Mouse (Mus musculus) right cerebral cortex, postnatal 25 days (tissue): ENCODE measurements around the gene Sdc4.

ENCODE experiments used
- DNase-seq: peaks from one replicate; pipeline ENCODE4 v3.0.0; 2022

Gene Sdc4

DNA sequence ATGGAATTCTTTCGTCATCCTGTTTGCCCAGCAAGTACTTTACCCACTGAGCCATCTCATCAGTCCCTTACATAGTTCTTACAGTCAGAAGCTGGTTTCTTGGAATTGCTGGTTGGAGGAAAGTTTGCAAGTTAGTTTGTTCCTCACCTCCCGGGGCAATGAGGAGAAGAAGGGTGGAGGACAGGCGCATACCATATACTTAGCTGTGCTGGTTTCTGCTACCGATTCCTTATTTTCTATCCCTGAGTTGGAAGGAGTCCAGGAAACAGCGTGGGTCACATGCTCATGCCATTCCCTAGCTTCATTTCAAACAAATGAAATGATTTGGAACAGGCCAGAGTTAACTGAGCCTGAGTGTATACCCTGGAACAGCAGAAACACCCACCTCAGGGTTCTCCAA, 5.2 kb upstream of the Sdc4 start:
- DNase-seq = no peak

DNA sequence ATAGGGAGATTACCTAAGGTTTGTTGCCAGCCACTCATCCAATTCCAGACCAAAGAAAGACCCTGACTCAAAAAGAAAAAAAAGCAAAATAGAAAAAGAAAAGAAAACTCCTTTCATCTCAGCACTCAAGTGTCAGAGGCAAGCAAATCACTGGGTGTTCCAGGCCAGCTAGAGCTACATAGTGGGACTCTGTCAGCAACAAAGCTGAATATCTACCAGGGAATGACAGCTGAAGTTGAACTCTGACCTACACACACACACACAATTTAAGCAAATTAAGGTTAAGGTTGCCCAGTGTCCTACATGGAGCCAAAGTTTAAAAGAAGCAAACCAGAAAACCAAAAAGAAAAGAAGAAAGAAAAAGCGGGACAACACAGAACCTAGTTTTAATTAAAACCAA, 4.5 kb upstream of the Sdc4 start:
- no peak for DNase-seq

GRCm38 (mm10) chr2:164446086-164446469, 2.4 kb upstream of the Sdc4 start:
- DNase-seq = no peak

DNA sequence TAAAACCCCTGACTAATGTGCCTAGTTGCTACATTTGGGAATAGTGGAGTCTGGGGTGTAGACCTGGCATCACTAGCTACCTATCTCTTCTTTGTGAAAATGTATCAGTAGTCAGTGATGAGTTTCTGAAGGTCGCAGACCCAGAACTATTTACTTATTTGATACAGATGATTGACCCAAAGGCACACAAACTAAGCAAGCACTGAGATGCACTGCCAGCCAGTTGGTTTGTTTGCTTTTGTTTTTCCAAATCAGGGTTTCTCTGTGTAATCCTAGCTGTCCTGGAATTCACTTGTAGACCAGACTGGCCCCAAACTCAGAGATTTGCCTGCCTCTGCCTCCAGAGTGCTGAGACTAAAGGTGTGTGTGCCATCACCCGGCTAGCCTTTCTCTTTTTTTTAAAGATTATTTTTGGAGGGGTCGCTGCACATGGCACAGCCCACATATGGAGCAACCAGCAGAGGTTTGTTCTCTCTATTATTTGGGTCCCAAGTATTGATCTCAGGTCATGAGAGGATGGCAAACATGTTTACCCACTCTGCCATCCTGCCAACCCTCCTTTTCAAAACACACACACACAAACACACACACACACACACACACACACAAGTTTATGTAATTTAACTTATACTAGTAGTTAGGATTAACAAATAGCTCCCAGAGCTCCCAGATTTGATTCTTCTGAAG, 1.9 kb upstream of the Sdc4 start:
- no peak for DNase-seq

GRCm38 (mm10) chr2:164444701-164445100, 1.0 kb upstream of the Sdc4 start:
- no peak for DNase-seq

DNA sequence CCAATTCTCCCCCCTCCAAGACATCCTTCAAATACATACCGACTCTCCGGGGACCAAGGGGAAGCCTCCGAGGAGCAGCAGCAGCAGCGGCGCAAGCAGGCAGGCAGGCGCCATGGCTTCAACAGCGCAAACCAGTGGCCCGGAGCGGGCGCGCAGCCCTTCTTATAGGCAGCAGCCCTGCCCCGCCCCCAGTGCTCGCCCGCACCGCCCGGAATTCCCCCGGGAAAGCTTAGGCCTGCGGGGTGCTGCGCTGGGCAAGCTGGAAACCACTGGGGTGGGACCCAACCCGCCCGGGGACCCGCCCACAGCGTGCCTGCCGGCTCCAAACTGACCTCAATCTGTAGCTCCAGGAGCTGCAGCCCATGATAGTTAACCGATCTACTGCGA, 643 bp downstream of the Sdc4 start:
- peak; percentile 78 for DNase-seq

DNA sequence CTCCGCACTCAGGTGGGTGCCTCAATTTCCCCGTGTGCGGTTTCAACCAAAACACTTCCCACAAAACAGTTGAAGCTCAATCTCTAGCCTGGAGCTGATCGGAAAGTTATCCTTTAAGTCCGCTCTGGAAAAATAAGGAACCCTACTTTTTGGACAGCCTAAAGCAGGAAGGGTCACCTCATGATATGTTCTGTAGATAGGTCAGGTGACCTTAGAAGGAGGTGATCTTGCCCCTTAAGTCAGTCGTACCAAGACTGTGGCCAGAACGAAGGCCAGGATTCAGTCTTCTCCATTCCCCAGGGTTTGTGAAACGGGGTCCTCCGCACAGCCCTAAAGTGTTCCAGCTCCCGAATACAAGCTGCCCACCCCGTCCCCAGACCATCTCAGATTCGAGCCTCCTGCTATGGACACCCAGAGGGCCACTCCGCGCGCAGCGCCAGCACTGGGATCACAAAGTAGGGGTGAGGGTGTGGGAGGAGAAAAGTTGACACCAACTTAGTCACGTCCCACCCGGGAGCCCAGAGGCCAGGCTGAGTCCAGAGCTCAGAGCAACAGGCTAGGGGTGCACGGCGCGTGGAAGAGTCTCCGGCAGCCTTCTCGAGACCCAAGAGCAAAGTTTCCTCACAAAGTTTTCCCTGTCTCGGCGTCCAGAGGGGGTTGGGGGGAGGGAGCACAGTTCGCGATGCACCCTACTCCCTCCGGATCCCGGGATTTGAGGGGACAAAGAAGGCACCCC, 1.2 kb downstream of the Sdc4 start:
- DNase-seq = no peak

GRCm38 (mm10) chr2:164441731-164442130, 2.0 kb downstream of the Sdc4 start:
- DNase-seq = no peak

DNA sequence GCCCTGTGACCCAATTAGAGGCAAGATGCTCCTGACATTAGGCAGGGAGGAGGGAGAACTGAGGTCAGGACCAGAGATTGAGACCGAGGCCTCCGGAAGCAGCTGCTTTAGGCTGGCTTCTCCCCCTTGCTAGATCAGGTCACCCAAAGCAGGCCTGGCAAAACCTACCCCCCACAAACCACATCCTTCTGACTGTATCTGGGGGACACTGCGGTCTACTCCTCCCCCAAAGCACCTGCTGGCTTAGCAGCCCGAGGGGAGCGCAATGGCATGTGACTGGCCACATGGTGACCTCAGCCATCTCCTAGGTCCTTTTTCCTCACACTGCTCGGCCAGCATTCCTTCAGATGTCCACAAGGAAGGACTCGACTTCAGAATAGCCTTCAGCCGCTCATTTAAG, 2.5 kb downstream of the Sdc4 start:
- DNase-seq = no peak

GRCm38 (mm10) chr2:164440314-164440713, 3.4 kb downstream of the Sdc4 start:
- no peak for DNase-seq

DNA sequence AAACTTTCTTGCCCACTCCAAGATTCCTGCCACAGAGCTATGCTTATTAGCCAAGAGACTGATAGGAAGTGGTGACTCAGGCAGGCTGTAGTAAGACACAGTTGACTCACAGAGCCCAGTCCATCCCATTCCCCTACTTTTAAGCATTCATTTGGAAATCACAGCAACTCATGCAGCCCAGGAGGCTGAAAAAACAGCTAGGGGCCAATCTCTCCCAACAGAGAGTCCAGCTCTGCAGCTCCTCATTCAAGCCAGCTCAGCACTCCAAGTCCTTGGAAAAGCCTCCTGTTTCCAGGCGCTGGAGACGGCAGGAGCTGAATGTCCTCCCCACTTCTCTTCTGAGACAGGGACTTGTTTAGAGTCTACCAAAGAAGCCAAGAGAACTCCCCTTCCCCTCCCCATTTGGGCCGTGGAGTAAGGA, 4.7 kb downstream of the Sdc4 start:
- DNase-seq = no peak

- no peak for DNase-seq
These were observed 5.4 kb downstream of the Sdc4 start for GRCm38 (mm10) chr2:164438257-164438656.

- DNase-seq = no peak
These were observed 6.0 kb downstream of the Sdc4 start for GRCm38 (mm10) chr2:164437710-164438109.

GRCm38 (mm10) chr2:164436961-164437360, 6.7 kb downstream of the Sdc4 start:
- no peak for DNase-seq

DNA sequence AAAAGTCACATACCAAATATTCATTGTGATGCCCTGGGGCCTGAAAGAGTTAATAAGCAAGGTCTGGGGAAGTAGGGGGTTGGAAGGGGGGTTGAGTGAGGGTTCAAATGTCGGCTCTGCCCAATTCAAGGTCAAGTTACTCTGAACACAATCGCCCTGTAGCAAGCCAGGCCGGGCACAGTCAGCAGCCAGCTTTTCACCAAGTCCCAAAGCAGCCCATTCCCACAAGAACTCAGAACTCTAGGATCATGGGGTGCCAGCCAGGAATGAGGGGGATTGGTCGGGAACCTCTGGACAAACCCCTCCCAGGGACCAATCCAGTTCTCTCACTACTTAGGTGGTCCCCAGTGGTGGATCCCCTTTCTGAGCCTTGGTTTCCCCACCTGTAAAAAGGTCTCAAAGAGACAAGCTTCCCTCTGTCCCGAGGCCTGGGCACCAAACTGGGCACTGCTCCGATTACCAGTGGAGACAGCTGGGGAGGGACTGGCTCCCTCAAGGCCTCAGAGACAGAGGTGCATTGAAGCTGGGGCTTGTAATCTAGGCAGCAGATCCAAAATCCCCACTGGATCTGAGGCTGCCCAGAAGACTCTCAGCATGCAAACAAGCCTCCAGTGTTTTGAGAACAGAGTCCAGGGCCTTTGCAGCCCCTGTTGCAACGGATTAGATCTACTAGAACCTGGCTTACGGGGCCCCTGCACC, 7.3 kb downstream of the Sdc4 start:
- no peak for DNase-seq

- no peak for DNase-seq
These were observed 8.2 kb downstream of the Sdc4 start for GRCm38 (mm10) chr2:164435216-164436090.

DNA sequence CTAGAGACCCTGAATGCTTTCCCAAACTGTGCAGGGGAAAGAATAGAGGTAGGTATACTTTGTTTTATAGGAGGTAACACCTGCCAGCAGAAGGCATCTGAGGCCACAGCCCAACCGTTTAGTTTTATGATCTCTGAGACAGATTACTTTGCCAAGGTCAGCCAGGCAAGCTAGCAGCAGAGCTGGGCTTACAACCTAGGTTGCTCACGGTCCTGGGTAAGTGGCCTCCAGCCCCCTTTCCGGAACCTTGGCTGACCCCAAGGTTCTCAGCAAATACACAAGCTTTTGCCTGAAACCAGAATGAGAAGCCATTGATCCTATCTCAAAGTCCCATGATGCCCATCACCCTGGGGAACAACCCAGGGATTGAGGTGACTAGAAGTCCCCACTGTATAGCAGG, 9.0 kb downstream of the Sdc4 start:
- DNase-seq = no peak

DNA sequence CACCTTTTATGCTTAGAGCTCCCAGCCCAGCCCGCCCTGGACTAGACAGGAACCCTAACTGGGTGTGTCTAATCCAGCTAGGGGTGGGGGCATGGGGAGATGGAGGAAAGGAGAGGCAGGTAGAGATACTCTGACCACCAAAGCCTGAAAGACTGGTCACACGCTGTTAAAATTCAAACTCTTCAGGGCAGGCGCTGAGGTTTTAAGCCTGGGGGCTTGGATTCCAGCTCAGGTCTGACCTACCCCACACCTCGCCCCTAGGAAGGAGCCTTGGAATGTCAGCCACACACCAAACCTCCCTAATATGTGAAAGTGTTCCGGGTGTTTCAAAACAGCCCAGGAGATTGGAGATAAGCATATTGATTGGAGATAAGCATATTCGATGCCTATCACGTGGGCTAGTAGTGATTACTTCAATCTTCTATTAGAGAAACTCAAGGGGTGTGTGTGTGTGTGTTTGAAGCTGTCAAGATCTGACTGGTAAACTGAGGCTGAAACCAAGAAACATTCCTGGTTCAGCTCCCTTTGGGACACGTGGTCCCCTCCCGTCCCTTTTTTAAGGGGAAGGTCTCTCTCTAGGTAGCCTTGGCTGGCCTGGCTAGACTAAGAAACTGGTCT, 10.3 kb downstream of the Sdc4 start:
- DNase-seq = no peak

GRCm38 (mm10) chr2:164432541-164433191, 11.0 kb downstream of the Sdc4 start:
- no peak for DNase-seq

- no peak for DNase-seq
These were observed 11.8 kb downstream of the Sdc4 start for GRCm38 (mm10) chr2:164431676-164432465.

GRCm38 (mm10) chr2:164430697-164431096, 13.0 kb downstream of the Sdc4 start:
- no peak for DNase-seq
